Mouse (Mus musculus) hindbrain, postnatal 0 days (tissue): ENCODE results near the gene Kctd11. TPM values are rescaled to one million over a fixed set of nuclear protein-coding genes. Genes with fewer than 3 reads are reported as not detected.

Source experiments
- ATAC-seq: fragments of 200-750 bp; cut with Nextera tagmentation; 2 replicates; pipeline ENCODE4 v1.8.0; 2017; ENCODE audit warnings: mild to moderate bottlenecking, moderate TSS enrichment, moderate library complexity
- DNase-seq: peaks from one replicate; pipeline ENCODE4 v3.0.0-alpha.2; 2015; ENCODE audit warnings: low spot score
- H3K27ac ChIP-seq: fragments of 300-500 bp; sonication (generic); 2 replicates; pipeline ENCODE4 v1.5.1; 2014; ENCODE audit warnings: mild to moderate bottlenecking
- H3K27me3 ChIP-seq: fragments of 300-500 bp; sonication (generic); 2 replicates; pipeline ENCODE4 v1.6.1; 2014; ENCODE audit warnings: low read length, mixed read lengths; ENCODE audit not compliant: insufficient read depth
- H3K36me3 ChIP-seq: fragments of 300-500 bp; sonication (generic); 2 replicates; pipeline ENCODE4 v1.6.1; 2014; ENCODE audit warnings: low read length, mixed read lengths; ENCODE audit not compliant: insufficient read depth
- H3K4me1 ChIP-seq: fragments of 300-500 bp; sonication (generic); 2 replicates; pipeline ENCODE4 v1.6.1; 2014; ENCODE audit warnings: antibody characterized with exemption, low read length, mixed read lengths; ENCODE audit not compliant: insufficient read depth
- H3K4me2 ChIP-seq: fragments of 300-500 bp; sonication (generic); 2 replicates; pipeline ENCODE4 v1.6.1; 2014; ENCODE audit warnings: low read depth, mild to moderate bottlenecking, low read length, moderate library complexity, mixed read lengths
- H3K4me3 ChIP-seq: fragments of 300-500 bp; sonication (generic); 2 replicates; pipeline ENCODE4 v1.5.1; 2014; ENCODE audit warnings: low read length
- H3K9ac ChIP-seq: fragments of 300-500 bp; sonication (generic); replicated peaks from 2 replicates; pipeline ENCODE4 v1.6.1; 2014; ENCODE audit warnings: mild to moderate bottlenecking, low read length, moderate library complexity, mixed read lengths
- H3K9me3 ChIP-seq: fragments of 300-500 bp; sonication (generic); 2 replicates; pipeline ENCODE4 v1.6.1; 2016; ENCODE audit warnings: low read length, mixed read lengths
- CTCF ChIP-seq: IDR thresholded peaks from 2 replicates; pipeline ENCODE4 v1.5.1; 2016; ENCODE audit warnings: antibody characterized with exemption, control low read depth, low read depth
- WGBS: fragments of 180-500 bp; shearing (Covaris S2); extraction: QIAGEN DNeasy Blood & Tissue Kit; methylation state at CpG from one replicate; pipeline ENCODE4 v1.1.7; 2014; 5-methylcytosine and 5-hydroxymethylcytosine counted together
- polyA plus RNA-seq: library from polyadenylated mRNA; unstranded; fragments of >200 nt; fragmentation: Nextera tagmentation; extraction: Ambion mirVana; gene quantifications from 2 replicates; pipeline ENCODE4 v1.2.1, GENCODE M21; 2015
- total RNA-seq: library from RNA; depleted of rRNA; stranded (reverse); fragments of >200 nt; gene quantifications from 2 replicates; pipeline ENCODE4 v1.2.3, GENCODE M21; 2014

Gene Kctd11
- total and polyA plus RNA-seq, 2 experiments from 2014 or later: 1.3 to 2.0 TPM

- Histone ChIP-seq H3K4me3 (no peak overlapping the region), H3K9me3 (no peaks in the 10 kb centered on the region), H3K4me2 (no peak overlapping the region), H3K4me1 (peaks cover 2% of the 10 kb centered on the region), H3K27ac (no peak overlapping the region), H3K27me3 (no peaks in the 10 kb centered on the region), H3K9ac (no peak overlapping the region), H3K36me3 (peaks cover 29% of the 10 kb centered on the region)
- DNase-seq (no peak), ATAC-seq (no peak)
- 69% methylated on average over 8 of the region's 8 CpGs for WGBS
- TF ChIP-seq CTCF: no peak
Measured at GRCm38 (mm10) chr11:69850754-69851153, 30.5 kb downstream of the Kctd11 start.

GRCm38 (mm10) chr11:69849884-69850283 lies 31.3 kb downstream of the Kctd11 start:
- TF ChIP-seq CTCF: no peak
- Histone ChIP-seq H3K27ac (no peak overlapping the region), H3K4me3 (no peak overlapping the region), H3K4me1 (peaks cover 6% of the 10 kb centered on the region), H3K36me3 (peaks cover 29% of the 10 kb centered on the region), H3K9me3 (no peaks in the 10 kb centered on the region), H3K4me2 (no peak overlapping the region), H3K9ac (no peak overlapping the region), H3K27me3 (no peaks in the 10 kb centered on the region)
- ATAC-seq: no peak
- no peak for DNase-seq
- WGBS: 96% methylated on average over 15 of the region's 15 CpGs

DNA sequence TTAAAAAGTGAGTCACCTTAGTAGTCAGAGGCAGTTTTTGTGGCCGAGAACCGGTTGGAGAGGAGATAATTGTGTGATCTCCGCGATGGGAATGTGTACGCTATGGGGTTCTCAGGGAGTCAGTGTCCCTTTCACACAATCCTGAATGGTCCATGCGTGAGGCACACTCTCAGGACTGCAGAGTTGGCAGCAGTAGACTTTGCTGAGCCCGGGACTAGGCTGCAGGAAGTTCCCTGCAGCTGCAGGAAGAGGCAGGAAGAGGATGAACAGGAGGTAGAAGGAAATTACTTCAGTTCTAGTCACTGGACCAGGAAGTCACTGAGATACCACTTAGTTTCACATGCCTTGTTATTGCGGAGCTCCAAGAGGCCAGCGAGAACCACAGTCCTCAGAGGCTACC lies 32.1 kb downstream of the Kctd11 start:
- H3K4me1 ChIP-seq: peaks cover 6% of the 10 kb centered on the region

GRCm38 (mm10) chr11:69848021-69848420 lies 33.2 kb downstream of the Kctd11 start:
- WGBS: 87% methylated on average over 6 of the region's 6 CpGs
- ATAC-seq: no peak
- Histone ChIP-seq H3K9ac (no peak overlapping the region), H3K27me3 (no peaks in the 10 kb centered on the region), H3K4me1 (peaks cover 6% of the 10 kb centered on the region), H3K36me3 (peaks cover 29% of the 10 kb centered on the region), H3K27ac (0 out of 2 replicates have a peak overlapping the region, but pooled peaks have one; percentile 93), H3K4me2 (peak overlapping the region; percentile 92), H3K9me3 (no peaks in the 10 kb centered on the region), H3K4me3 (no peak overlapping the region)
- DNase-seq: no peak
- TF ChIP-seq CTCF: no peak

More for the DNA sequence above, 32.1 kb downstream of the Kctd11 start:
- no peaks in the 10 kb centered on the region for H3K9me3 ChIP-seq
- no peak for TF ChIP-seq CTCF
- H3K27me3 ChIP-seq: no peaks in the 10 kb centered on the region
- H3K27ac ChIP-seq: no peak overlapping the region
- ATAC-seq (no peak), DNase-seq (no peak)
- no peak overlapping the region for H3K4me2 ChIP-seq
- H3K36me3 ChIP-seq: peaks cover 29% of the 10 kb centered on the region
- H3K4me3 ChIP-seq: no peak overlapping the region
- no peak overlapping the region for H3K9ac ChIP-seq
- WGBS: 90% methylated on average over 9 of the region's 9 CpGs

- H3K4me1 ChIP-seq: peaks cover 6% of the 10 kb centered on the region
- peak overlapping the region; percentile 92 for H3K4me2 ChIP-seq
- no peaks in the 10 kb centered on the region for H3K27me3 ChIP-seq
- TF ChIP-seq CTCF: no peak
- peak overlapping the region; percentile 80 for H3K4me3 ChIP-seq
- H3K36me3 ChIP-seq: peaks cover 29% of the 10 kb centered on the region
- H3K9ac ChIP-seq: peak overlapping the region; percentile 85
- ATAC-seq: peak; percentile 48
- H3K27ac ChIP-seq: peak overlapping the region; percentile 93
- DNase-seq: peak; percentile 27
- 9% methylated on average over 37 of the region's 37 CpGs for WGBS
- H3K9me3 ChIP-seq: no peaks in the 10 kb centered on the region
Measured at GRCm38 (mm10) chr11:69846738-69847688, 34.2 kb downstream of the Kctd11 start.

DNA sequence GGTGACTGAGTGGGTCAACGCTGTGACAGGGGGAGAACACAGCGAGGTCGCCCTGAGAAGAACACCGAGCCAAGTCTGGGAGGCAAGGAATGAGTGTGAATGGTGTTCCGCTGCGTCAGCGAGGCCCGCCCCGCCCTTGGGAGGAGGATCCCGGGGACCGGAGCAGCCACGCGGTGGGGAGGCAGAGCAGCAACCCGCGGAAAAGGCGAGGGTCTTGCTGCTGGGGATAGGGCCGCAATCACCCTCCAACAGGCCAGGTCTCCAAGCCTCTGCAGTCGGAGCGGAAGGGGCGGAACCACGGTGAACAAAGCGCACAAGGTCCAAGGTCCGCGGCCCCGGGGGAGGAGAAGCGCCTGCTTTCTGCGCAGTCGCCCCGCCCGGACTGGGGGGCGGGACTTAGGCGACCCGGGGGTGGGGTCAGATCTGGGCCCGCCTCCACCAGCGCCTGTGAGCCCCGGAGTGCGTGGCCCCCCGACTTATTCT lies 35.0 kb downstream of the Kctd11 start, which contains the start of gene Plscr3:
Plscr3 (plus strand) TSS at position 179 of the 483 bp plus-strand sequence.
- Histone ChIP-seq H3K9me3 (no peaks in the 10 kb centered on the region), H3K4me1 (peaks cover 6% of the 10 kb centered on the region), H3K27me3 (no peaks in the 10 kb centered on the region), H3K27ac (peak within 1 kb of the TSS; percentile 93), H3K9ac (peak within 1 kb of the TSS; percentile 85), H3K4me2 (peak within 1 kb of the TSS; percentile 92), H3K4me3 (peak within 1 kb of the TSS; percentile 80), H3K36me3 (peaks cover 23% of the 10 kb centered on the region)
- under 1% methylated on average over 32 of the region's 38 CpGs for WGBS
- ATAC-seq: peak; percentile 94
- DNase-seq: peak; percentile 96
- TF ChIP-seq CTCF: no peak
